Mouse (Mus musculus): ENCODE measurements at regions not wholly inside any gene's neighbourhood (a gene's known extent, or its start where the extent isn't known, plus 50 kb on each side); places are given as distances from the start of the nearest gene placed in this dataset. TPM values are rescaled to one million over a fixed set of nuclear protein-coding genes. Genes with fewer than 3 reads are reported as not detected.

- WGBS = 80% methylated on average over 5 of the region's 5 CpGs
- no peak for ATAC-seq (replicated peaks)
- Histone ChIP-seq H3K4me1 (no peaks in the 10 kb centered on the region), H3K9me3 (no peaks in the 10 kb centered on the region), H3K27ac (no peak overlapping the region), H3K9ac (no peak overlapping the region), H3K4me3 (no peak overlapping the region), H3K36me3 (replicated peaks) (no peaks in the 10 kb centered on the region), H3K4me2 (no peak overlapping the region), H3K27me3 (replicated peaks) (no peaks in the 10 kb centered on the region)
Measured at GRCm38 (mm10) chr14:111353518-111353917, 321.4 kb upstream of the Slitrk5 start.

- Histone ChIP-seq H3K4me1 (no peaks in the 10 kb centered on the region), H3K36me3 (replicated peaks) (no peaks in the 10 kb centered on the region), H3K9me3 (no peaks in the 10 kb centered on the region), H3K27ac (no peak overlapping the region), H3K9ac (no peak overlapping the region), H3K27me3 (replicated peaks) (no peaks in the 10 kb centered on the region), H3K4me3 (no peak overlapping the region), H3K4me2 (no peak overlapping the region)
- ATAC-seq (replicated peaks) = no peak
- 72% methylated on average over 1 of the region's 1 CpGs for WGBS
Measured at GRCm38 (mm10) chr14:111396803-111397202, 278.1 kb upstream of the Slitrk5 start.

- no peaks in the 10 kb centered on the region for H3K27me3 ChIP-seq (replicated peaks)
- no peak overlapping the region for H3K4me2 ChIP-seq
- no peak for ATAC-seq (replicated peaks)
Measured at GRCm38 (mm10) chr14:111400809-111401208, 274.1 kb upstream of the Slitrk5 start.

GRCm38 (mm10) chr14:111402538-111402937 lies 272.4 kb upstream of the Slitrk5 start:
- Histone ChIP-seq H3K27ac (no peak overlapping the region), H3K4me2 (no peak overlapping the region), H3K9ac (no peak overlapping the region), H3K27me3 (replicated peaks) (no peaks in the 10 kb centered on the region), H3K4me1 (no peaks in the 10 kb centered on the region), H3K36me3 (replicated peaks) (no peaks in the 10 kb centered on the region), H3K4me3 (no peak overlapping the region), H3K9me3 (no peaks in the 10 kb centered on the region)
- WGBS = 85% methylated on average over 1 of the region's 1 CpGs
- ATAC-seq (replicated peaks) = no peak

More at GRCm38 (mm10) chr14:111400809-111401208, 274.1 kb upstream of the Slitrk5 start:
- WGBS = 65% methylated on average over 3 of the region's 3 CpGs
- no peak overlapping the region for H3K9ac ChIP-seq
- H3K4me1 ChIP-seq = no peaks in the 10 kb centered on the region
- H3K27ac ChIP-seq = no peak overlapping the region
- H3K9me3 ChIP-seq = no peaks in the 10 kb centered on the region
- H3K36me3 ChIP-seq (replicated peaks) = no peaks in the 10 kb centered on the region
- H3K4me3 ChIP-seq = no peak overlapping the region

GRCm38 (mm10) chr14:111403555-111403954 lies 271.3 kb upstream of the Slitrk5 start:
- H3K4me1 ChIP-seq = no peaks in the 10 kb centered on the region
- WGBS = 80% methylated on average over 1 of the region's 1 CpGs
- no peaks in the 10 kb centered on the region for H3K9me3 ChIP-seq
- no peak overlapping the region for H3K4me2 ChIP-seq
- ATAC-seq (replicated peaks) = no peak
- no peaks in the 10 kb centered on the region for H3K27me3 ChIP-seq (replicated peaks)
- H3K36me3 ChIP-seq (replicated peaks) = no peaks in the 10 kb centered on the region
- H3K9ac ChIP-seq = no peak overlapping the region
- H3K4me3 ChIP-seq = no peak overlapping the region
- no peak overlapping the region for H3K27ac ChIP-seq

DNA sequence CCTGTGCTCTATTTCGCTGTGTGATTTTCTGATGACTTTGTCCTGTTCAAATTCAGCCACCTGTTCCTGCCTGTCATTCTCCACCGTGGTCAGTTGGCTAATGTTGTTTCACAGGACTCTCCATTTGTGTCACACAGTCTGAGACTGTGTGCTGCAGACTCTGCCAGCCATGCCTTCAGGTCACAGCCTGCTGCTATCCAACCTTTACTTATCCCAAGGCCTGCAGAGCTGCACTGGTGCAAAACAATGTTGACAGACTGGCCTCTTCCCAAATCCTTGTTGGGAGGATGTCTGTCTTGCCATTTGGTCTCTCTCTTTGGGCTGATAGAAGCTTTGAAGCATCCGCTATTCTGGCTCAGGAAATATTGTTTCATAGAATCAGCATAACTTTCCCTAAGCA lies 261.4 kb upstream of the Slitrk5 start:
- no peak for ATAC-seq (replicated peaks)
- Histone ChIP-seq H3K4me1 (no peaks in the 10 kb centered on the region), H3K27me3 (replicated peaks) (no peaks in the 10 kb centered on the region), H3K4me2 (no peak overlapping the region), H3K27ac (no peak overlapping the region), H3K9ac (no peak overlapping the region), H3K36me3 (replicated peaks) (no peaks in the 10 kb centered on the region), H3K9me3 (no peaks in the 10 kb centered on the region), H3K4me3 (no peak overlapping the region)
- 81% methylated on average over 3 of the region's 3 CpGs for WGBS

DNA sequence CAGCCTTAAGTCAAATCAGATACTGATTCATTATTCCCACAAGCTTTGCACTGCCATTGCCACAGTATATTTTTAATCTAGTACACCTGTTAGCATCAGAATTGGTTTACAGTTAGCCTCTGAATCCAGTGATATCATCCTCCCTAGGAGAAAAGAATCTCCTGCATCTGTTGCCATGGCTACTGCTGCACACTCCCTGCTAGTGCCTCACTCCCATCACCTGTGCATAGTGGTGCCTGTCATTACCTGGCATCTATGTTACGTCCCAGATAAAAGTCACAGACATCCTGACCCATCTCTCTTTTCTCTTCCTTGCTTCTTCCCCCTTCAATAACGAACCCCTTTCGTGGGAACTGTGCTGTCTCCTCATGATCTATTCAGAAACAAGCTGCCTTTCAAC lies 256.4 kb upstream of the Slitrk5 start:
- no peaks in the 10 kb centered on the region for H3K27me3 ChIP-seq (replicated peaks)
- H3K4me1 ChIP-seq = no peaks in the 10 kb centered on the region
- WGBS = 61% methylated on average over 3 of the region's 3 CpGs
- peak; percentile 92 for ATAC-seq (replicated peaks)
- H3K27ac ChIP-seq = no peak overlapping the region
- H3K36me3 ChIP-seq (replicated peaks) = no peaks in the 10 kb centered on the region
- no peak overlapping the region for H3K9ac ChIP-seq
- no peak overlapping the region for H3K4me3 ChIP-seq
- H3K9me3 ChIP-seq = no peaks in the 10 kb centered on the region
- no peak overlapping the region for H3K4me2 ChIP-seq

DNA sequence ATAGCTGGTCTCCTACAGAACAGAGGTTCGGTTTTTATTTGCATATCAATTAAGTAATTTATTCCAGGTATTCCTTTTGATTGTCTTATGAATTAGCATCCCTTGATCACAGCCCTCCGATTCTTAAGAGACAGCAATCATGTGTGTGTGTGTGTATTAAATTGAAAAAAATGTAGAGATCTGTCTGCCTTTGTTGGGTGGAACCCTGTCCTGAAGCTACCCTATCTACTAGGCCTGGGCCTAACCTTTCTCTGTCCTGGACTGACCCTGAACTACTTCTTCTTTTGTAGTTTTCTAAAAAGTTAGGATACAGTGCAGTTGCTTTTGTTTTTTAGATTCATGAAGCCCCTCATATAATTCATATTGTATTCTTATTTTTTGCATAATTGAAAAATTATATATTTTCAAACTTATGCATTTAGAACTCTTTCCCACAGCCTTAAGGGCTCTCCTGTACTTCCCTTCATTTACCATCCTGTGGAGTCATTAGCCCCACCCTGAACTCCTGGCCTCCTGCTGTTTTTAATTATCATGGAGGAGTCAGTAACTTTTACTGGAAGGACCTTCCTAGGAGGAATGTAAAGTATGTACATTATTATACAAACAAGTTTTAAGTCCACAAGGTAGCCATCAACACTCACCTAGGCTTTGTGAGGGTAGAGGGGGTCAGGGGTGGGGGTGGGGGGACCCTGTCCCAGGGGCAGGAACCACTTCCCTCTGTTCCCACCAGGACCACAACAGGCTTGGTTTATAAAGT lies 245.6 kb upstream of the Slitrk5 start:
- H3K4me1 ChIP-seq = no peaks in the 10 kb centered on the region
- H3K9ac ChIP-seq = no peak overlapping the region
- 79% methylated on average over 2 of the region's 2 CpGs for WGBS
- H3K9me3 ChIP-seq = no peaks in the 10 kb centered on the region
- no peaks in the 10 kb centered on the region for H3K36me3 ChIP-seq (replicated peaks)
- ATAC-seq (replicated peaks) = no peak
- no peak overlapping the region for H3K4me2 ChIP-seq
- no peak overlapping the region for H3K27ac ChIP-seq
- H3K4me3 ChIP-seq = no peak overlapping the region
- H3K27me3 ChIP-seq (replicated peaks) = no peaks in the 10 kb centered on the region

Small RNA genes in the stretch of these regions (microRNA-seq; reads per million reads assigned to microRNA genes)
- gene Gm22802 = not detected
